ENCODE assay signal across 8 mouse cellular contexts in the genomic region with DNA sequence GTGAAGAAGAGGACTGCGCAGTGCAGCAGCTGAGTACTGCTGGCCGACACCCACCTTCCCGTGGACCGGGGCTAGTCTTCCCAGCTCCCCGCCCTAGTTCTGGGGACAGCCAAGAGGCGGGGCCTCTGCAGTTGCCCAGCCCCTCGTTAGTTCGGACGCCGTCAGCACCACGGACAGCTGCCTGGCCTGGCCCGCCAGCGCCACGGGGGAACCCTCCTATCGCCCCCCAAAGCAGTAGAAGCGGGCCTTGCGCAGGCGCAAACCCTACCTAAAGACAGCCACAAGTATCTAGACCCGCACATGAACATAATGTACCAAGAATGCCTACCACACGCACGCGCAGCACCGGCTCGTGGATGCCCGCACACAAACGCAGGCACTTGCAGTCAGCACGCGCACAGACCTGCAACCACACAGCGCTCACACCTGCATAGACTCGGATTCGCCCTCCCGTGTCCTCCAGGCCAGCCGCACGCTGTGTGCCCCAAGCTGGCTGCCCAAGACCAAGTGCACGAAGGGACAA. TPM values are rescaled to one million over a fixed set of nuclear protein-coding genes. Genes with fewer than 3 reads are reported as not detected.
DNase-seq lines count a peak whose midpoint lies in the region; ATAC-seq and TF ChIP-seq lines count a peak whose summit lies in the region.

No protein-coding gene starts in this region.

- no peaks in the 10 kb centered on the region for H3K27me3 ChIP-seq in hindbrain, postnatal 0 days (ENCODE audit: insufficient read depth, low read length)
- peaks cover 80% of the 10 kb centered on the region for H3K27me3 ChIP-seq in megakaryocyte, embryonic 14.5 days (replicated peaks)

- WGBS in hindbrain, postnatal 0 days, result 1% methylated on average over 33 of the region's 35 CpGs

- H3K9me3 ChIP-seq in hindbrain, postnatal 0 days (ENCODE audit: low read length), result no peaks in the 10 kb centered on the region
- H3K9me3 ChIP-seq in megakaryocyte, embryonic 14.5 days, result peaks cover 18% of the 10 kb centered on the region

- TF ChIP-seq CTCF in hindbrain, postnatal 0 days (IDR thresholded peaks at IDR 0.05; ENCODE audit: low read depth), result no peak

- peak overlapping the region; percentile 89 for H3K9ac ChIP-seq in hindbrain, postnatal 0 days (replicated peaks; ENCODE audit: low read length)

- peak; percentile 74 for ATAC-seq in hindbrain, postnatal 0 days

- H3K4me1 ChIP-seq in hindbrain, postnatal 0 days (ENCODE audit: insufficient read depth, low read length), result no peaks in the 10 kb centered on the region
- H3K4me1 ChIP-seq in megakaryocyte, embryonic 14.5 days, result peaks cover 19% of the 10 kb centered on the region

- H3K27ac ChIP-seq in hindbrain, postnatal 0 days, result peak overlapping the region; percentile 90

- peak overlapping the region; percentile 79 for H3K4me3 ChIP-seq in hindbrain, postnatal 0 days (ENCODE audit: low read length)
- H3K4me3 ChIP-seq in megakaryocyte, embryonic 14.5 days (replicated peaks), result peak overlapping the region; percentile 90

- H3K36me3 ChIP-seq in hindbrain, postnatal 0 days (ENCODE audit: insufficient read depth, low read length), result peaks cover 3% of the 10 kb centered on the region; the same call in 1 of the 2 replicates
- H3K36me3 ChIP-seq in megakaryocyte, embryonic 14.5 days (replicated peaks; ENCODE audit: low read length), result no peaks in the 10 kb centered on the region

- DNase-seq in adrenal gland, adult 2 months, result peak; percentile 53
- DNase-seq in cerebellum, adult 9-10 months, result peak; percentile 74
- peak; percentile 34 to 67 for DNase-seq in frontal cortex, adult 2 months (ENCODE audit: extremely low spot score in 1 of 2, low spot score in 1 of 2)
- peak; percentile 82 for DNase-seq in hindbrain, postnatal 0 days (ENCODE audit: low spot score)
- peak; percentile 54 to 70 for DNase-seq in left cerebral cortex, adult 8-10 months (ENCODE audit: low spot score in 2 of 2)
- peak; percentile 81 to 82 for DNase-seq in right cerebral cortex, postnatal 10 days (ENCODE audit: low spot score in 2 of 2)
- DNase-seq in T-cell, adult 2 months (ENCODE audit: low spot score), result no peak

- H3K4me2 ChIP-seq in hindbrain, postnatal 0 days (ENCODE audit: low read depth, low read length), result peak overlapping the region; percentile 83

RNA-seq across cellular contexts. Expression of a gene that starts 1.0 kb away (rescaled TPM):
- 1 to 10 TPM; 2.0 to 2.5 TPM for total RNA-seq in adrenal gland, adult 2 months (2021)
- polyA plus RNA-seq in adrenal gland, adult 2 months (2012; rRNA removed), result 8.1 and 10.4 TPM in 2 replicates
- 60.8 and 70.7 TPM in 2 replicates for polyA plus RNA-seq in frontal cortex, adult 2 months (2012; rRNA removed)
- 94.0 and 103 TPM in 2 replicates for total RNA-seq in hindbrain, postnatal 0 days (2014; rRNA removed)
- polyA plus RNA-seq in hindbrain, postnatal 0 days (2015; fragmentation: Nextera tagmentation; extraction: Ambion mirVana), result 10.1 and 11.8 TPM in 2 replicates
- 10 to 100 TPM; 72.0 to 83.7 (median 80.1) TPM for total RNA-seq in left cerebral cortex, adult 8-10 months (2022)
- 0.06 TPM in 1 of 2 replicates, not detected in the other for polyA plus RNA-seq in megakaryocyte, embryonic 14.5 days (2012; ENCODE audit: insufficient read depth, low replicate concordance)
